Mouse (Mus musculus): Measurements from ENCODE around the gene Zfp9.

Zfp9 gene

DNA sequence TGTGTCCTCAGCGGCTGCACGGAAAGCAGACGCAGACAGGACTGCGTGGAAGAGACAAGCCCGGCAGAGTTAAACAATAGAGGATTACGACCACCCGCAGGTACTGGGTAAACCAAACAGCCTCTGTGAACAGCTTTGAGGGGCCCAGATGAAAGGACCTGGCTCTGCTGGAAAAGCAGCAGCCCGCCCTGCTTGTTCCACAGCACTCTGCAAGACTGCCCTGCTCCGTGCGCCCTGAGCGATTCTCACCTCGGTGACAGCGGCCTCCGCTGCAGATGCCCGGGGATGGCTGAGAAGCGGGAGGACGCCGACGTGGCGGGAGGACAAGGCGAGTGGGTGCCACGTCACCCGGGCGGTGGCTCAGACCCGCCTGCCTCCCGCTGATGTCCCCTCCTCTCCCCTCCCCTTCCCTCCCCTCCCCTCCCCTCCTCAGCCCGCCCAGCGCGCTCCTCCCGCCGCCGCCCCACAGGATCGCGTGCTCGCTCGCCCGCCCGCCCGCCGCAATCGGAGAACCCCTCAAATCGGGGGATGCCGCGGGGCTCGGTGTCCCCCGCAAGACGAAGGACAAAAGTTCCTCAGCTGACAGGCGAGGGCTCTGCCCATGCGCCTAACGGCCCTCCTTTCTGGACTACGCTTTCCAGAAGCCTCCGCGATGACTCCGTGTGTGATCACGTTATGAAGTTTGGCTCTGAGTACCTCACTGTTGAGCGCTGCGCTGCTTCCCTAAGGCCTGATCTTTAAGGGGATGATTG, at the start of gene Zfp9:
TSS of gene Zfp9 (minus strand) at position 364 of the 752 bp plus-strand sequence.
- Histone ChIP-seq H3K4me3 (replicated peaks; ENCODE audit: low read length) (peak within 1 kb of the TSS; percentile 75), H3K9me3 (ENCODE audit: low read length) (no peaks in the 10 kb centered on the region), H3K4me1 (replicated peaks; ENCODE audit: low read depth, low read length) (peaks cover 7% of the 10 kb centered on the region), H3K27me3 (ENCODE audit: insufficient read depth, low read length) (peaks cover 77% of the 10 kb centered on the region), H3K36me3 (ENCODE audit: insufficient read depth, low read length) (no peaks in the 10 kb centered on the region)
- TF ChIP-seq CTCF (conservative IDR thresholded peaks at IDR 0.05; ENCODE audit: low read length) (no peak), POU5F1 (IDR thresholded peaks at IDR 0.05; ENCODE audit: borderline replicate concordance, low read length) (no peak), NANOG (IDR thresholded peaks at IDR 0.05; ENCODE audit: borderline replicate concordance, low read length) (peak; percentile 32; the same call in 1 of the 2 replicates)

DNA sequence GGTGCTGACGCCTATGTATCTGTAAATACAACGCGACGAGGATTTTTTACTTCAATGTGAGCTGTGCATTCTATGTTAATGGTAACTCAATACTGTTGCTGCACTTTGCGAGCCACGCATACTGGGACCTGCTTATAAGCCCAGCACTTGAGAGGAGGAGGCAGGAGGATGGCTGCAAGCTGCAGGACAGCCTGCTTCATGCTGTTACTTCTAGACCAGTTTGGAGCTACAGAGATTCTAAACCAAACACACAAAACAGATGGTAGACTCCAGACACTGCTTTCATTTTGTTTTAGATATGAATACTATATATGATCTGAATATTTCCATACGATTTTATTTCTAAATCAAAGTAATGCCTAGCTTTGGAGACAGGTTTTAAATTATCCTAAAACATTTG, 41.5 kb upstream of the Zfp9 start:
- no peak for TF ChIP-seq POU5F1 (IDR thresholded peaks at IDR 0.05; ENCODE audit: borderline replicate concordance, low read length)
- no peak for TF ChIP-seq NANOG (IDR thresholded peaks at IDR 0.05; ENCODE audit: borderline replicate concordance, low read length)
- no peak for TF ChIP-seq CTCF (conservative IDR thresholded peaks at IDR 0.05; ENCODE audit: low read length)
- Histone ChIP-seq H3K9me3 (ENCODE audit: low read length) (no peaks in the 10 kb centered on the region), H3K4me1 (replicated peaks; ENCODE audit: low read depth, low read length) (no peaks in the 10 kb centered on the region), H3K4me3 (replicated peaks; ENCODE audit: low read length) (no peak overlapping the region), H3K27me3 (ENCODE audit: insufficient read depth, low read length) (no peaks in the 10 kb centered on the region), H3K36me3 (ENCODE audit: insufficient read depth, low read length) (peaks cover 66% of the 10 kb centered on the region)

GRCm38 (mm10) chr6:118513335-118514012, 34.4 kb upstream of the Zfp9 start:
- H3K9me3 ChIP-seq (ENCODE audit: low read length), result no peaks in the 10 kb centered on the region
- H3K27me3 ChIP-seq (ENCODE audit: insufficient read depth, low read length), result no peaks in the 10 kb centered on the region
- no peak for TF ChIP-seq POU5F1 (IDR thresholded peaks at IDR 0.05; ENCODE audit: borderline replicate concordance, low read length)
- no peak for TF ChIP-seq CTCF (conservative IDR thresholded peaks at IDR 0.05; ENCODE audit: low read length)
- H3K4me3 ChIP-seq (replicated peaks; ENCODE audit: low read length), result no peak overlapping the region
- H3K4me1 ChIP-seq (replicated peaks; ENCODE audit: low read depth, low read length), result no peaks in the 10 kb centered on the region
- peaks cover 30% of the 10 kb centered on the region for H3K36me3 ChIP-seq (ENCODE audit: insufficient read depth, low read length)

DNA sequence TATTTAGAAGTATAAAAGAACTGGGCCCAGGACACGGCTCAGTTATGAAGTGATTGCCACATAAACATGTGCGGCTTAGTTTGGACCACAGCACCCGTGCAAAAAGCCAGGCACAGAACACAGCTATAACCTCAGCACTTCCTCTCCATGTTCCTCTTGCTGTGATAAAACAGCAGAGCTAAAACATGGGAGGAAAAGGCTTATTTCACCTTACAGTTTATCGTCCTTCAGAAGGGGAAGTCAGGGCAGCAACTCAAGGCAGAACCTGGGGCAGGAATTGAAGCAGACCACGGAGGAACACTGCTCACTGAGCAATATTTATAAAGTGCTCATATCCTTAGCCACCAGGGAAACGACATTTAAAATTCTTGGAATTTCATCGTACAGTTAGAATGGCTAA, 19.9 kb upstream of the Zfp9 start:
- TF ChIP-seq CTCF (conservative IDR thresholded peaks at IDR 0.05; ENCODE audit: low read length), result no peak

DNA sequence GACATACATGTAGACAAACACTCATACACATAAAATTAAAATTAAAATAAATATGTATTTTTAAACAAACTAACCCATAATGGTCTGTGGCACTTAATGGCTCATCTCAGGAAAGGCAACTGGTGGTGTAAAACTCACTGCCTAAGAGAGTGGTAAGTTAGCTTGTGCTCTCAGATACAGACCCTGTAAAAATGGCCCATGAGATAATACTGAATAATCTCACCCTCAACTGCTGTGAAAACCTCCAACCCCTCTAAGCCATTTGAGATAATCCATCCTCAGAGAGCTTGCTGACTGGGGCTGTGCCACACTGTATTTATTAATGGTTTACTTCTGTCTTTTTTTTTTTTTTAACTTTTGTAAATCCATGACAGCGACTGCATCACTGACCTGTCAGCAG, 3.0 kb upstream of the Zfp9 start:
- Histone ChIP-seq H3K27me3 (ENCODE audit: insufficient read depth, low read length) (peaks cover 71% of the 10 kb centered on the region), H3K4me1 (replicated peaks; ENCODE audit: low read depth, low read length) (peaks cover 7% of the 10 kb centered on the region), H3K9me3 (ENCODE audit: low read length) (no peaks in the 10 kb centered on the region), H3K4me3 (replicated peaks; ENCODE audit: low read length) (no peak overlapping the region), H3K36me3 (ENCODE audit: insufficient read depth, low read length) (no peaks in the 10 kb centered on the region)
- TF ChIP-seq POU5F1 (IDR thresholded peaks at IDR 0.05; ENCODE audit: borderline replicate concordance, low read length) (no peak), NANOG (IDR thresholded peaks at IDR 0.05; ENCODE audit: borderline replicate concordance, low read length) (no peak), CTCF (conservative IDR thresholded peaks at IDR 0.05; ENCODE audit: low read length) (no peak)

More for the DNA sequence above, 19.9 kb upstream of the Zfp9 start:
- H3K9me3 ChIP-seq (ENCODE audit: low read length), result no peaks in the 10 kb centered on the region
- no peak overlapping the region for H3K4me3 ChIP-seq (replicated peaks; ENCODE audit: low read length)
- peaks cover 5% of the 10 kb centered on the region; the same call in 1 of the 2 replicates for H3K27me3 ChIP-seq (ENCODE audit: insufficient read depth, low read length)
- no peaks in the 10 kb centered on the region for H3K4me1 ChIP-seq (replicated peaks; ENCODE audit: low read depth, low read length)
- H3K36me3 ChIP-seq (ENCODE audit: insufficient read depth, low read length), result no peaks in the 10 kb centered on the region

DNA sequence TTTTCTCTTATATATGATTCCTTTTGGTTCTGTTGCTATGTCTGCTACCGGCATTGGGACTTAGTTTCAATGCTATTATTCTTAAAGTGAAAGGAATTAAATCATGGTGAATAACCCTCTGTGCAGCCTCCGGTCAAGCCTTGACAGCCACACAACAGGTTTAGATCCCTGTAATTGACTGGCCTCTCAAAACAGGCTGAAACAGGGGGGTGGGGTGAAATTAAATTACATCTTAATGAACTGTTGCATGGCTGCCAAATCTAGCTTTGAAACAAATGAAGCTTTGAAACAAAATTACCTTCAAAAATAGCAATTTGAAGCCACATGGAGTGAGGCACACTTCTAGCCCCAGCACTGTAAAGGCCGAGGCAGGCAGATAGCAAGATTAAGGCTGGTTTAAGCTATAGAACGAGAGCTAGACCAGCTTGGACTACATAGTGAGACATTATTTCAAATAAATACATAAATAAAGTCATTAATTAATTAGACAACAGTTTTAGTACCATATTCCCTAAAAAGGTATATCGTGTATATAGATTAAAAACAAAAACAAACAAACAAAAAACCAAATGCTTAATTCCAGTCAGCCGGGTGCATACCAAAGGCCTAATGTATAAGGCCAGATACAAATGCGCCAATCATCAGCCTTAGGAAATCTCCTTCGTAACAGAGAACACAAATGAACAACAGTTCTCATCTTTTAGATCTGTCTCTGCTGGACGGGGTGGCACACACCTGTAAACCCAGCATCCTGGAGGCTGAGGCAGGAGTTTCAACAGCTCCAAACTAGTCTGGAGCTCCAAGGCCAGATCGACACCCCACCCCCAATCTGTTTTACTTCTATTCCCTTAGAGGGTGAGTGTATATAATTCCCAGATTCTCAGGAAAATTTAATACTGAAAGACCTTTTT, 990 bp downstream of the Zfp9 start:
- peaks cover 7% of the 10 kb centered on the region for H3K4me1 ChIP-seq (replicated peaks; ENCODE audit: low read depth, low read length)
- peaks cover 76% of the 10 kb centered on the region for H3K27me3 ChIP-seq (ENCODE audit: insufficient read depth, low read length)
- H3K9me3 ChIP-seq (ENCODE audit: low read length), result no peaks in the 10 kb centered on the region
- no peak for TF ChIP-seq NANOG (IDR thresholded peaks at IDR 0.05; ENCODE audit: borderline replicate concordance, low read length)
- TF ChIP-seq CTCF (conservative IDR thresholded peaks at IDR 0.05; ENCODE audit: low read length), result no peak
- TF ChIP-seq POU5F1 (IDR thresholded peaks at IDR 0.05; ENCODE audit: borderline replicate concordance, low read length), result no peak
- peak overlapping the region; percentile 75; the same call in 1 of the 2 replicates for H3K4me3 ChIP-seq (replicated peaks; ENCODE audit: low read length)
- no peaks in the 10 kb centered on the region for H3K36me3 ChIP-seq (ENCODE audit: insufficient read depth, low read length)

GRCm38 (mm10) chr6:118462069-118462705, 16.9 kb downstream of the Zfp9 start:
- peaks cover 15% of the 10 kb centered on the region for H3K27me3 ChIP-seq (ENCODE audit: insufficient read depth, low read length)
- no peaks in the 10 kb centered on the region for H3K9me3 ChIP-seq (ENCODE audit: low read length)
- TF ChIP-seq NANOG (IDR thresholded peaks at IDR 0.05; ENCODE audit: borderline replicate concordance, low read length) (no peak), CTCF (conservative IDR thresholded peaks at IDR 0.05; ENCODE audit: low read length) (no peak), POU5F1 (IDR thresholded peaks at IDR 0.05; ENCODE audit: borderline replicate concordance, low read length) (no peak)
- H3K36me3 ChIP-seq (ENCODE audit: insufficient read depth, low read length), result no peaks in the 10 kb centered on the region
- H3K4me1 ChIP-seq (replicated peaks; ENCODE audit: low read depth, low read length), result no peaks in the 10 kb centered on the region
- no peak overlapping the region for H3K4me3 ChIP-seq (replicated peaks; ENCODE audit: low read length)

GRCm38 (mm10) chr6:118457726-118458125, 21.4 kb downstream of the Zfp9 start:
- H3K9me3 ChIP-seq (ENCODE audit: low read length), result no peaks in the 10 kb centered on the region
- H3K36me3 ChIP-seq (ENCODE audit: insufficient read depth, low read length), result no peaks in the 10 kb centered on the region
- H3K4me1 ChIP-seq (replicated peaks; ENCODE audit: low read depth, low read length), result peaks cover 10% of the 10 kb centered on the region; the same call in 1 of the 2 replicates
- H3K27me3 ChIP-seq (ENCODE audit: insufficient read depth, low read length), result peaks cover 29% of the 10 kb centered on the region
- no peak for TF ChIP-seq CTCF (conservative IDR thresholded peaks at IDR 0.05; ENCODE audit: low read length)
- no peak for TF ChIP-seq NANOG (IDR thresholded peaks at IDR 0.05; ENCODE audit: borderline replicate concordance, low read length)
- no peak for TF ChIP-seq POU5F1 (IDR thresholded peaks at IDR 0.05; ENCODE audit: borderline replicate concordance, low read length)
- H3K4me3 ChIP-seq (replicated peaks; ENCODE audit: low read length), result no peak overlapping the region
